Mouse (Mus musculus) lung, postnatal 0 days (tissue): ENCODE measurements around the gene Gm47791. TPM values are rescaled to one million over a fixed set of nuclear protein-coding genes. Genes with fewer than 3 reads are reported as not detected.
A peak's percentile ranks its signal among the peaks of the same experiment; 100 is the strongest.

Experiments used
- ATAC-seq: fragments of 200-750 bp; cut with Nextera tagmentation; 2 replicates; pipeline ENCODE4 v1.8.0; 2017; ENCODE audit warnings: moderate library complexity
- DNase-seq: peaks from one replicate; pipeline ENCODE4 v3.0.0-alpha.2; 2016; ENCODE audit warnings: low spot score
- H3K27ac ChIP-seq: fragments of 300-500 bp; sonication (generic); 2 replicates; pipeline ENCODE4 v1.5.1; 2014; ENCODE audit warnings: antibody characterized with exemption, mild to moderate bottlenecking, low read length, mixed read lengths
- H3K27me3 ChIP-seq: fragments of 300-500 bp; sonication (generic); replicated peaks from 2 replicates; pipeline ENCODE4 v1.6.1; 2014; ENCODE audit warnings: low read length, mixed read lengths; ENCODE audit not compliant: insufficient read depth
- H3K36me3 ChIP-seq: fragments of 300-500 bp; sonication (generic); 2 replicates; pipeline ENCODE4 v1.6.1; 2014; ENCODE audit warnings: low read length, mixed read lengths; ENCODE audit not compliant: insufficient read depth
- H3K4me1 ChIP-seq: fragments of 300-500 bp; sonication (generic); 2 replicates; pipeline ENCODE4 v1.6.1; 2014; ENCODE audit warnings: antibody characterized with exemption, low read depth, low read length, mixed read lengths; ENCODE audit not compliant: insufficient read depth
- H3K4me2 ChIP-seq: fragments of 300-500 bp; sonication (generic); replicated peaks from 2 replicates; pipeline ENCODE4 v1.6.1; 2014; ENCODE audit warnings: low read depth, mild to moderate bottlenecking, low read length, moderate library complexity, mixed read lengths
- H3K4me3 ChIP-seq: fragments of 300-500 bp; sonication (generic); 2 replicates; pipeline ENCODE4 v1.5.1; 2014; ENCODE audit warnings: low read depth, low read length
- H3K9ac ChIP-seq: fragments of 300-500 bp; sonication (generic); replicated peaks from 2 replicates; pipeline ENCODE4 v1.6.1; 2014; ENCODE audit warnings: low read depth, mild to moderate bottlenecking
- H3K9me3 ChIP-seq: fragments of 300-500 bp; sonication (generic); 2 replicates; pipeline ENCODE4 v1.6.1; 2016; ENCODE audit warnings: low read length, mixed read lengths
- CTCF ChIP-seq: IDR thresholded peaks from 2 replicates; pipeline ENCODE4 v1.5.1; 2016; ENCODE audit warnings: antibody characterized with exemption, mild to moderate bottlenecking
- EP300 ChIP-seq: IDR thresholded peaks from 2 replicates; pipeline ENCODE4 v1.6.1; 2016; ENCODE audit warnings: antibody characterized with exemption, mild to moderate bottlenecking, control low read depth
- WGBS: fragments of 180-500 bp; shearing (Covaris S2); extraction: QIAGEN DNeasy Blood & Tissue Kit; methylation state at CpG from one replicate; pipeline ENCODE4 v1.1.7; 2014; 5-methylcytosine and 5-hydroxymethylcytosine counted together
- polyA plus RNA-seq: library from polyadenylated mRNA; unstranded; fragments of >200 nt; fragmentation: Nextera tagmentation; extraction: Ambion mirVana; gene quantifications from 2 replicates; pipeline ENCODE4 v1.2.1, GENCODE M21; 2015

The Gm47791 gene
- polyA plus RNA-seq, 1 experiment from 2014 or later, result not detected

- H3K9me3 ChIP-seq, result no peaks in the 10 kb centered on the region
- no peaks in the 10 kb centered on the region for H3K36me3 ChIP-seq
- peaks cover 4% of the 10 kb centered on the region; the same call in 1 of the 2 replicates for H3K4me1 ChIP-seq
- no peaks in the 10 kb centered on the region for H3K27me3 ChIP-seq
- peak; percentile 99 for TF ChIP-seq EP300
- TF ChIP-seq CTCF, result no peak
- ATAC-seq (peak; percentile 75), DNase-seq (peak; percentile 72)
- 50% methylated on average over 3 of the region's 3 CpGs for whole genome bisulfite sequencing
- H3K4me3 ChIP-seq, result no peak overlapping the region
- no peak overlapping the region for H3K9ac ChIP-seq
- H3K27ac ChIP-seq, result no peak overlapping the region
- H3K4me2 ChIP-seq, result no peak overlapping the region
Observed at GRCm38 (mm10) chr1:82783559-82783958, 12.5 kb upstream of the Gm47791 start.

DNA sequence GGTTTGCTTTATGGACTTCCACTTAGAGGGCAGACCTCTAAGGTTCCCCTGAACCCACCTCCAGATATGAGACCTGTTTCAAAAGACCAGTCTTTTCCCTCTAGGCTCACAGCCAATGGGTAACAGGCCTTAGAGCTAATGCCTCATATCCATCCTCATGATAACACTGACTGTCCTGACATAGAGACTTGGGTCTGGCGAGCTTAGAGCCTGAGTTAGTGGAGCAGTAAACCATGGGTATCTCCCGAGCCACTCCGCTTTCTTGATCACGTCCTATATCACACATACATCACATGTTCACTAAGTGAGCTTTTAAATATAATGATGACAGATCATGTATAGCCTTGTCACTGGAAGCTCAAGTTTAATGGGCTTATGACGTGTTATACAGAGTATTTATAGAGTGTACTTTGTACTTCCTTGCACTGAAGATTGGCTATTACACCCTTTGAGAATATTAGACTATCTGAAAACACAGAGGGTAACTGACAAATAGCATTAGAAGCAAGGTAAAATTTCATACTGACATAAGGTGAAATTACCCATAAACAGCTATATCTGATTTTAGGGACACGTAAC, 8.4 kb upstream of the Gm47791 start:
- TF ChIP-seq EP300, result no peak
- no peak for TF ChIP-seq CTCF
- Histone ChIP-seq H3K36me3 (no peaks in the 10 kb centered on the region), H3K9me3 (0 out of 2 replicates have a peak, but pooled peaks cover 3% of the 10 kb centered on the region), H3K4me3 (no peak overlapping the region), H3K4me1 (no peaks in the 10 kb centered on the region), H3K27ac (no peak overlapping the region), H3K9ac (no peak overlapping the region), H3K27me3 (no peaks in the 10 kb centered on the region), H3K4me2 (no peak overlapping the region)
- DNase-seq (no peak), ATAC-seq (no peak)
- 77% methylated on average over 6 of the region's 6 CpGs for WGBS

DNA sequence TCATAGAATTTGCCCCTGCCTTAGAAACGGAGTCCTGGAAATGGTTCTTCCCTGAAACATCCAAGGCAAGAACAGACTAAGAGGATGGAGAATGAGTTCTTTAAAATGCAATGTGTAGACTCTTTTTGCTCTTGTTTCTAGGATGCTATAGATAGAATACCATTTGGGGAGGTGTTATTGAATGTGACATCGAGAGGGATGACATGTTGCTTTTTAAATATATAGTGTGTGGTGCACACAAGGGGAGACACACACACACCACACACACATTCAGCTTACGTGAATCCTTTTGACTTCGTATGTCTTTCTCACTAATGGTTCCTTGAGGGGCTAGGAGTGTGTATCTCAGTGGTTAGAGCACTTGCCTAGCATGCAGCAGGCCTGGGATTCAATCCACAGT, 4.2 kb upstream of the Gm47791 start:
- Histone ChIP-seq H3K27me3 (no peaks in the 10 kb centered on the region), H3K9me3 (0 out of 2 replicates have a peak, but pooled peaks cover 3% of the 10 kb centered on the region), H3K4me3 (no peak overlapping the region), H3K4me2 (no peak overlapping the region), H3K9ac (no peak overlapping the region), H3K27ac (no peak overlapping the region), H3K4me1 (no peaks in the 10 kb centered on the region), H3K36me3 (no peaks in the 10 kb centered on the region)
- DNase-seq (no peak), ATAC-seq (no peak)
- TF ChIP-seq EP300 (no peak), CTCF (no peak)
- 88% methylated on average over 4 of the region's 4 CpGs for WGBS

- TF ChIP-seq CTCF (peak; percentile 30; the same call in 1 of the 2 replicates), EP300 (no peak)
- H3K9me3 ChIP-seq, result 0 out of 2 replicates have a peak, but pooled peaks cover 3% of the 10 kb centered on the region
- H3K4me2 ChIP-seq, result no peak overlapping the region
- H3K27me3 ChIP-seq, result no peaks in the 10 kb centered on the region
- no peak for DNase-seq
- no peak overlapping the region for H3K9ac ChIP-seq
- no peak overlapping the region for H3K27ac ChIP-seq
- no peak for ATAC-seq
- H3K4me1 ChIP-seq, result no peaks in the 10 kb centered on the region
- H3K36me3 ChIP-seq, result no peaks in the 10 kb centered on the region
- H3K4me3 ChIP-seq, result no peak overlapping the region
- WGBS, result 61% methylated on average over 5 of the region's 5 CpGs
Observed at GRCm38 (mm10) chr1:82773208-82773607, 2.2 kb upstream of the Gm47791 start.

DNA sequence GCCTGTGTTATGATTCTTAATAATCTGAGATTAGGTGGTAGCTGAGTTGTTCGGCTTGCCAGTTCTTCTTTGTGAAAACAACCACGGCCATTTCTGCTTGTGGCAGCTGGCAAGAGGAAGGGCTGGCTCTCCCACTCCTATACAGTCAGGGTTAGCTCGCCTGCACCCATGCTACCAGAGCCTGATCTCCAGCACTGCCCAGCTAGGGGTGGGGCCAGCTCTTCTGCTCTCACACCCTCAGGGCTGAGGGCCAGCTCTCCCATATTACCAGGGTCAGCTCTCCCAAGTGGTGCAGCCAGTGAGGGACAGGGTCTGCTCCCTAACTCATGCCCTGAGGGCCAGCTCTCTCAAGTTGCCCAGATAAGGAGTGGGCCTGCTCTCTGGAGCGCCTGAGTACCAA, 1.4 kb upstream of the Gm47791 start:
- ATAC-seq, result no peak
- no peaks in the 10 kb centered on the region for H3K4me1 ChIP-seq
- DNase-seq, result no peak
- H3K27me3 ChIP-seq, result no peaks in the 10 kb centered on the region
- H3K9me3 ChIP-seq, result 0 out of 2 replicates have a peak, but pooled peaks cover 3% of the 10 kb centered on the region
- H3K36me3 ChIP-seq, result no peaks in the 10 kb centered on the region
- no peak overlapping the region for H3K9ac ChIP-seq
- H3K27ac ChIP-seq, result no peak overlapping the region
- no peak for TF ChIP-seq CTCF
- TF ChIP-seq EP300, result no peak
- H3K4me2 ChIP-seq, result no peak overlapping the region
- no peak overlapping the region for H3K4me3 ChIP-seq
- WGBS, result 86% methylated on average over 4 of the region's 4 CpGs

DNA sequence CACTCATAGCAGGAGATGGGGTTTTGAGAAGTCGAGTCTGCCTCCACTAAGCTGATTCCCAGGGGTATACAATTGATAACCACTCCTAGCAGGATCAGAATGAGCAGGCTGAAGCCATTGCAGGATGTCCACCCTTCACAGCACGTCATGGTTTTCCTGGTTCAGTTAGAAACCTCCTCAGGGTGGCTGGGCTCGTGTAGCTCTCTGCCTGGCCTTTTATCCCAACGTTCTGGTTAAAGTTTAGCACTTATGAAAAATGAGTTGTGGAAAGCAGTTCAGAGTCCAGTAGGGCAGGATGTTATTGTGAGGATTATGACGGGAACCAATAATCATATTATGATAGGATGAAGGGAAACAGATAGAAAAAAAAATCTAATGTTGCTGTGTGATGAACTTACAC, 2.8 kb downstream of the Gm47791 start, which contains the start of gene Tm4sf20:
Tm4sf20 (minus strand) TSS at position 193 of the 400 bp plus-strand sequence.
- ATAC-seq, result no peak
- no peak within 1 kb of the TSS for H3K4me2 ChIP-seq
- H3K4me1 ChIP-seq, result no peaks in the 10 kb centered on the region
- TF ChIP-seq CTCF (no peak), EP300 (no peak)
- no peaks in the 10 kb centered on the region for H3K27me3 ChIP-seq
- H3K4me3 ChIP-seq, result no peak within 1 kb of the TSS
- no peak within 1 kb of the TSS for H3K9ac ChIP-seq
- no peak within 1 kb of the TSS for H3K27ac ChIP-seq
- 42% methylated on average over 5 of the region's 5 CpGs for WGBS
- DNase-seq, result no peak
- H3K9me3 ChIP-seq, result no peaks in the 10 kb centered on the region
- H3K36me3 ChIP-seq, result no peaks in the 10 kb centered on the region

DNA sequence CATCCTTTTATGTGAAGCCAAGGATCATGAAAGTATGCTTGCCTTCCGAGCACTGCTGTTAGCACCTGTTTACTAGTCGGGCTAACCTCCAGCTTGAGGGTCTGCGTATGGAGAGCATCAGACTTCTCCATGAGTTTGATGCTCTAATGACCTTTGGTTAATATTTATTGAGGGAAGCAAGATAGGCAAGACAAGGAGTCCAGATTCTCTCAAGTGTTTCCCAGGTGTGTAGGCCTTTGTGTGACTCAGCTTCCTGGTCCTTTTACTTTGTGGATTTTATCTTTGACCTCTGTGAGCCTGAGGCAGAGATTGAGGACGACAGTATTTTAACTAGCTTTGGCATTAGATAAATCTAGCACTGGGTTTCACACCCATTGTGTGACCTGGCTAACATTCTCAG, 4.4 kb downstream of the Gm47791 start:
- DNase-seq (no peak), ATAC-seq (no peak)
- no peaks in the 10 kb centered on the region for H3K4me1 ChIP-seq
- H3K4me2 ChIP-seq, result no peak overlapping the region
- no peaks in the 10 kb centered on the region for H3K36me3 ChIP-seq
- H3K27ac ChIP-seq, result no peak overlapping the region
- WGBS, result 35% methylated on average over 4 of the region's 4 CpGs
- no peaks in the 10 kb centered on the region for H3K9me3 ChIP-seq
- H3K27me3 ChIP-seq, result no peaks in the 10 kb centered on the region
- H3K9ac ChIP-seq, result no peak overlapping the region
- no peak for TF ChIP-seq EP300
- no peak for TF ChIP-seq CTCF
- no peak overlapping the region for H3K4me3 ChIP-seq
